Mouse (Mus musculus): ENCODE results near the gene Tspan10. TPM values are rescaled to one million over a fixed set of nuclear protein-coding genes. Genes with fewer than 3 reads are reported as not detected.

Tspan10 gene
- polyA plus RNA-seq, 1 experiment from 2014 or later: not detected

DNA sequence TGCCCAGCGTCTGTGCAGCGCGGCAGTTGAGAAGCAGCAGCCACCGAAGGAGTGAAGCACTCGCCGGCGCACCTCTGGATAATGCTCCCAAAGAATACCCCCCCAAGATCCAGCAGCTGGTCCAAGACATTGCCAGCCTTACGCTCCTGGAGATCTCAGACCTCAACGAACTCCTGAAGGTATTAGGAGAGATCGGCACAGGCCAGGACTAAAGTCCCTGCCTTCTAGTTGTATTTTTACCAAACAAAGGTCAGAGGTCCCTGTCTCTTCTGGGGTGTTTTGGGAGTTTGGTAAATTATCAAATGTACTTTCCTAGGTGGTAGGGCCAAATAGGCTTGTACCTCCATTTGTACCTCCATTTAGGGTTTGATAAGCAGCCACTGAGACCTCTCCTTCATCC is 42.8 kb downstream of the Tspan10 start:
- peaks cover 27% of the 10 kb centered on the region for H3K4me1 ChIP-seq
- H3K27ac ChIP-seq: peak overlapping the region; percentile 85; the same call in 1 of the 2 replicates
- H3K4me3 ChIP-seq: peak overlapping the region; percentile 94
- peak overlapping the region; percentile 95 for H3K4me2 ChIP-seq (replicated peaks)
- WGBS: 11% methylated on average over 10 of the region's 10 CpGs
- no peaks in the 10 kb centered on the region for H3K9me3 ChIP-seq
- peaks cover 70% of the 10 kb centered on the region for H3K36me3 ChIP-seq
- no peak for ATAC-seq (ENCODE audit: low FRiP score, low read depth)
- no peaks in the 10 kb centered on the region for H3K27me3 ChIP-seq
- peak overlapping the region; percentile 94 for H3K9ac ChIP-seq

DNA sequence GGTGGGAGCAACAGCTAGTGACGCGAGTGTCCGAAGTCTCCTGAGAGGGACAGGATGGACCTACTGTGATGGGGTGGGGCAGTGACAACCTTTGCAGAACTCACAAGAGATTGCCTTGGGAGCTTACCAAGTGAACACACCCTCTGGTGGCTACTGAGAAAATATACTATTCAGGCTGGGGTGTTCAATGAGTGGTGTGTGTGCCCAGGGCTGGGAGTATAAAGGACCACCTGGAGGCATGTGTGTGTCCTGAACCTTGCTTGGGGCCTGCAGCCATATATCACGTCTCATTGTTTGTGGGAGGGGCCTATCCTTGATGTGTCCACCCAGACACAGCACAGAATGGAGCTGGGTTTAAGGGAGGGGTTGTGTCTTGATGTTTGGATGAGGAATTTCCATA is 46.1 kb downstream of the Tspan10 start:
- Histone ChIP-seq H3K9me3 (no peaks in the 10 kb centered on the region), H3K4me2 (replicated peaks) (no peak overlapping the region), H3K9ac (no peak overlapping the region), H3K4me3 (no peak overlapping the region), H3K27ac (no peak overlapping the region), H3K4me1 (peaks cover 53% of the 10 kb centered on the region), H3K27me3 (no peaks in the 10 kb centered on the region), H3K36me3 (peaks cover 37% of the 10 kb centered on the region)
- WGBS: 85% methylated on average over 4 of the region's 4 CpGs
- no peak for ATAC-seq (ENCODE audit: low FRiP score, low read depth)

DNA sequence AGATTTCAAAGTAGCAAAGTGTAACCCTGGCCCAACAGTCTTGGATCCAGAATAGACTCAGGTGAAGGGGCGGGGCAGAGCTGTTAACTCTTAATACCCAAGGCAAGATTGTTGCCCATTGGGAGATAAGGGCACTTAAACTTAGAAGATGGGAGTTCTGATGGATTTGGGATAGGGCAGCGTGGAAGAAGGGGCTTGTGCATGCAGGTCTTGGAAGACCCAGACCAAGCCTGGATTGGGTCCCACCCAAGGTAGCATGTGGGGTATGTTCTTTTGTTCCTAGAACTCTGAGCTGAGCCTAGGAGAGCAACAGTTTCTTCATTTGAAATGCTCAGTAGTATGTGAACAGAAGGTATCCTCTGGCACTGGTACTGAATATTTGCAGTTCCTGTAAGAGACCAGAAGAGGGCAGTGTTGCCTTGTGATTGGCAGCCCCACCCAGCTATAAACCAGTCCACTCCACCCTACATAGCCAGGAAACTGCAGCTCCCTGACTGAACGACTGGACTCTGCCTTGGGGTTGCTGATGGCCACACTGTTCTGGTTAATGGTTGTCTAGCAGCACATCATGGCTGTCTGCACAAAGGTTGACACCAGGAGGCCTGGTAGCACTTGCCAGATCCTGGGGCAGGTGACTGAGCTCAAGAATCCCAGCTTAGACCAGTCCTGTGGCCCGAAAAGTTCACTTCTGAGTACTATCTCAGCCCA is 46.8 kb downstream of the Tspan10 start:
- Histone ChIP-seq H3K4me3 (no peak overlapping the region), H3K9me3 (no peaks in the 10 kb centered on the region), H3K4me1 (peaks cover 53% of the 10 kb centered on the region), H3K9ac (no peak overlapping the region), H3K27me3 (no peaks in the 10 kb centered on the region), H3K27ac (no peak overlapping the region), H3K36me3 (peaks cover 36% of the 10 kb centered on the region), H3K4me2 (replicated peaks) (no peak overlapping the region; the same call in 1 of the 2 replicates)
- peak; percentile 9; the same call in 1 of the 2 replicates for ATAC-seq (ENCODE audit: low FRiP score, low read depth)
- 64% methylated on average over 4 of the region's 4 CpGs for WGBS

DNA sequence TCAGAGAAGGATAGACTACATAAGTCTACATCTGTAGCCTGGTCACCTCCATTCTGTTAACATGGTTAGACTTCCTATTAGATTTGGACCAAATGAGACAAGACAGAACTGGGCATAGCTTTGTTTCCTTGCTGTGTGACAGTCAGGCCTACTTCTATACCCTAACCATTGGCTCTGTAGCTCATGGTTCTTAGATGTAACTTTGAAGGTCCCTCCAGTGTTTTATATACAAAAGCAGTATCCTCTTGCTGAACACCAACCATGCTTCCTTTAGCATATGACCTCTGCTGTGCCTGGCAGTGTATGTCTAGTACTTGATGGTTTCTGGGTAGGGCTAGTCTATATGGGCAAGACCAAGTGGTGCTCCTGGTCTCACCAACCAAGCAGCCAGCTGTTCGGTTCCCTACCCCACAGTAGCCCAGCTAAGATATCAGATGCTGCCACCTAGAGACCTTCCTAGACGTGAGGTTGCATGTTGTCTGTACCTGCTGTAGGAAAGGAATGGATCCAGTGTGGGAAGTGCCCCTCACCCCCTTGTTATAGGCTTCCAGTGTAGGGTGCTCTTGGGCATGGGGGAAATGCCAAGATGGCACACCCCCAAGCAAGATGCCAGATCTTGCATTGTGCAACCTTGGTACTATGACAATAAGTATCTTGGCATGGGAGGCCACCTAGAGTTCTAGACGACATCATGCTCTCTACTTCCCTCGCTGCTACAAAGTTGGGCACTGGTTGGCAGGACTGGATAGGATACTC is 48.0 kb downstream of the Tspan10 start:
- Histone ChIP-seq H3K36me3 (peaks cover 49% of the 10 kb centered on the region), H3K4me3 (peak overlapping the region; percentile 94), H3K9me3 (no peaks in the 10 kb centered on the region), H3K27me3 (no peaks in the 10 kb centered on the region), H3K9ac (peak overlapping the region; percentile 85; the same call in 1 of the 2 replicates), H3K27ac (peak overlapping the region; percentile 72; the same call in 1 of the 2 replicates), H3K4me2 (replicated peaks) (peak overlapping the region; percentile 97), H3K4me1 (peaks cover 48% of the 10 kb centered on the region)
- ATAC-seq (ENCODE audit: low FRiP score, low read depth): no peak
- WGBS: 37% methylated on average over 4 of the region's 4 CpGs

DNA sequence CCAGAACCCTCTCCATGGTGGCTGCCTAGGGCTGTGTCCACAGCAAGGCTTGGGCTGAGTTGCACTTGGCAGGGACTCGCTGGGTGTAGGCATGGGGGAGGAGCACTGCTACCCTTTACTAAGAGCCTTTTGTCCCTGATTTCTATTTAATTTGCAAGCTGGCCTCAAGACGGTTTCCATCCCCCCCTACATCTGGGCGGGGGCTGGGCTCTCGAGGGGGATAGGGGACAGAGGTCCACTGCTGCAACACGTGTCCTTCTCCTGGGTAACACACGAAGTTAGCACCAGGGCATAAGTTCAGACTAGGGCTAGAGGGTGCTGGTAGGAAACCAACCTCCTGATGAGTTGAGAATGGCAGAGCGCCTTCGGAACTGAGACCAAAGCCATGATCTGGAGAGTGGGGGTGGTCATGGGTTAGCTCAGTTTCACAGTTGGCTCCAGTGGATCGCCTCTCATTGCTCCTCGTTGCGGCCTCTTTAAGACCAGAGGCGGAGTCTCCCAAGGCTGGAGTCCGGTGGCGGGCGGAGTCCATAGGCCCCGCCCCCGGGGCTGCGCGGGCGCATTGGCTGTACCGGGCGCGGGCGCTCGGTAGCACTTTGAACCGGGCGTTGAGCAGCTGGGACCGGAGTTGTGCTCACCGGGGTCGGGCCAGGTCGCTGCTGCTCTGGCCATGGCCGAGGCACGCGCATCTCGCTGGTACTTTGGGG is 49.0 kb downstream of the Tspan10 start, which contains the start of gene Slc25a10:
TSS of gene Slc25a10 (plus strand) at position 524 of the 707 bp plus-strand sequence.
- ATAC-seq (ENCODE audit: low FRiP score, low read depth): peak; percentile 86
- Histone ChIP-seq H3K4me1 (peaks cover 42% of the 10 kb centered on the region), H3K9me3 (no peaks in the 10 kb centered on the region), H3K4me3 (peak within 1 kb of the TSS; percentile 94), H3K9ac (peak within 1 kb of the TSS; percentile 85), H3K4me2 (replicated peaks) (peak within 1 kb of the TSS; percentile 97), H3K27ac (peak within 1 kb of the TSS; percentile 79), H3K36me3 (peaks cover 51% of the 10 kb centered on the region), H3K27me3 (no peaks in the 10 kb centered on the region)
- under 1% methylated on average over 33 of the region's 35 CpGs for WGBS

DNA sequence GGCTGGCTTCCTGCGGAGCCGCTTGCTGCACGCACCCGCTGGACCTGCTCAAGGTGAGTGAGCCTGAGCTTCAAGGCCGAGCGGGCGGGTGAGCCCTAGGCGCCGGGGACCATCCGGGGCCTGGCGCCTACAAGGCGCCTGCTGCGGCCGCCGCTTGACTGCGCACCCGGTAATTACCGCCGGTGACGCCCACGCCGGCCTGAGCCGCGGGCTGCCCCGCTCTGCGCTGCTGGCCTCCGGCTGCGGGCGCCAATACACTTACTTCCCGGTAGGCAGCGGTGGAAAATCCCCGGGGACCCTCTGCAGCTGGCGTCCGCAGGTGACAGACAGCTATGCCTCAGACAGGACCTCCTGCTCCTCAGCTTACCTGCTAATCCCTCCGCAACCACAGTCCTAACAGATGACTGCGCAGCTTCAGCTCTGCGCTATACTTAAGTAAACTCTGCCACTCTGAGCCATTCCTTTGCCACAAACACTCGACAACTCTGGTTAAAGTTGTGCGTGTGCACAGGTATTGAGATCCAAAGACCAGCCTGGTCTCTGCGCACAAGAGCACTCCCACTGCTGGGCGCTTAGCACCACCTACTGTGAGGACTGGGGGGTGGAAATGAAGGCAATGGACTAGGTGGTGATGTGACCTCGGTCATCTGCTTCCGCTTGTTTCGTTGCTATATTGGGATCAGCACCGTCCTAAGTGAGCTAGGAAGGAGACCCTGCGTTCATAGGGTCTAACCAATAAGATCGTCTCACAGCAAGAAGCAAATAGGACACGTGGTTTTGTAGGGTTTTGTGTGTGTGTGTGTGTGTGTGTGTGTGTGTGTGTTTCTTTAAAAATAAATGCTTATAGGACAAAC is 49.8 kb downstream of the Tspan10 start:
- H3K36me3 ChIP-seq: peaks cover 51% of the 10 kb centered on the region
- H3K4me2 ChIP-seq (replicated peaks): peak overlapping the region; percentile 97
- peak overlapping the region; percentile 94 for H3K4me3 ChIP-seq
- H3K27ac ChIP-seq: peak overlapping the region; percentile 79
- no peaks in the 10 kb centered on the region for H3K9me3 ChIP-seq
- H3K9ac ChIP-seq: peak overlapping the region; percentile 85
- under 1% methylated on average over 47 of the region's 48 CpGs for WGBS
- H3K27me3 ChIP-seq: no peaks in the 10 kb centered on the region
- peak; percentile 48; the same call in 1 of the 2 replicates for ATAC-seq (ENCODE audit: low FRiP score, low read depth)
- H3K4me1 ChIP-seq: peaks cover 42% of the 10 kb centered on the region

DNA sequence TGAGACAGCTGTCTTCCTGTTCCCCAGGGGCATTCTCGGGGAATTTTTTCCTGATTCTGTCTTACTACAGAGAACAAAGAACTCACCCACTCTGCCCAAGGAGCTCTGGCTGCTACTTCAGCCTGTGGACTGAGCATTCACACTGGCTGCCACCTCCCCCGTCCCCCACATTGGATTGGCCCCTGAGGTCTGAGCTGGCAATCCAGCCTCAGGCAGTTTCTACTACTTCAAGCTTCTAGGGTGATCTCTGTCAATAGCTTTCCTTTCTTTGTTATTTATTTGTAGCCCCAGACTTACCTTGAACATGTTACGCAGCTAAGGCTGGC is 50.4 kb downstream of the Tspan10 start:
- Histone ChIP-seq H3K4me2 (replicated peaks) (peak overlapping the region; percentile 97), H3K4me3 (peak overlapping the region; percentile 94), H3K9ac (peak overlapping the region; percentile 85), H3K27ac (peak overlapping the region; percentile 79; the same call in 1 of the 2 replicates), H3K36me3 (peaks cover 51% of the 10 kb centered on the region), H3K4me1 (peaks cover 42% of the 10 kb centered on the region), H3K27me3 (no peaks in the 10 kb centered on the region), H3K9me3 (no peaks in the 10 kb centered on the region)
- ATAC-seq (ENCODE audit: low FRiP score, low read depth): no peak
- 30% methylated on average over 3 of the region's 3 CpGs for WGBS

DNA sequence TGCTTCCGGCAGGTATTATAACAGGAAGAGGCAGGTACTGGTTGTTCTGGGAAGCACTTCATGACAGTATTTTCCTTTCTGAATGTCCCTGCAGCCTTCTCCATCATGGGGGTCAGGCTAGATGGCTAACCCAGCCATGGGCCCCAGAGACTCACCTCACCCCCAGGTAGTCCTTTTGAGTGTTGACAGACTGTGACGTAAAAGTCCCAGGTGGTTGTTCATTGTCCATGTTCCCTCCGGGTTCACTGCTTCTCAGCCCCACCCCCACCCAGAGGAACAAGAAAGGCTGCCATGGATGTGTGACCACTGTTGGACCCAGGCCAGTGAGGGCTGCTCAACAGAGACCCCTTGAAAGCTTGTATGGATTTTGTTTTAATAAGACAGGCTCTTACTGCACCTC is 50.9 kb downstream of the Tspan10 start:
- peak overlapping the region; percentile 94 for H3K4me3 ChIP-seq
- H3K4me1 ChIP-seq: peaks cover 42% of the 10 kb centered on the region
- no peaks in the 10 kb centered on the region for H3K27me3 ChIP-seq
- 48% methylated on average over 3 of the region's 3 CpGs for WGBS
- H3K4me2 ChIP-seq (replicated peaks): peak overlapping the region; percentile 97
- peak overlapping the region; percentile 79; the same call in 1 of the 2 replicates for H3K27ac ChIP-seq
- H3K36me3 ChIP-seq: peaks cover 51% of the 10 kb centered on the region
- H3K9me3 ChIP-seq: no peaks in the 10 kb centered on the region
- no peak for ATAC-seq (ENCODE audit: low FRiP score, low read depth)
- H3K9ac ChIP-seq: peak overlapping the region; percentile 85

DNA sequence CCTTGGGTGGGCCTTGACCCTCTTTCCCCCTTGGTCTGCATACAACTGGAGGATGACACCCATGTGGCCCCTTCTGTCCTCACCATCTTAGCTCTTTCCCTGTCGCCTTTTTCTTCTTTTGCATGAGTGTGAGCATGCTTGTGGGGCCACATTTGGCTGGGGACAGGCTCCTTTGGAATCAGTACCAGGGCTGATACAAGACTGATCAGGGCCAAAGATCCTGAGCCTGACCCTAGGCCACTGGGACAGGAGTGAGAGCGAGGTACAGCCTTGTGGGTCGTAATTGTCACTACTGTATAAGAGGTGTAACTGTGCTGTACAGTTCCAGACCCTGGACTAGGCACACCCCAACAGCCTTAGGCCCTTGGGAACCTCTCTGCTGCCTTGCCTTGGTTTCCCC is 51.5 kb downstream of the Tspan10 start:
- H3K27ac ChIP-seq: no peak overlapping the region
- peak overlapping the region; percentile 85 for H3K9ac ChIP-seq
- peak overlapping the region; percentile 97; the same call in 1 of the 2 replicates for H3K4me2 ChIP-seq (replicated peaks)
- WGBS: 83% methylated on average over 3 of the region's 3 CpGs
- no peaks in the 10 kb centered on the region for H3K9me3 ChIP-seq
- peaks cover 42% of the 10 kb centered on the region for H3K4me1 ChIP-seq
- no peaks in the 10 kb centered on the region for H3K27me3 ChIP-seq
- H3K36me3 ChIP-seq: peaks cover 51% of the 10 kb centered on the region
- ATAC-seq (ENCODE audit: low FRiP score, low read depth): no peak
- H3K4me3 ChIP-seq: peak overlapping the region; percentile 94; the same call in 1 of the 2 replicates
